Mouse (Mus musculus): ENCODE measurements around the gene Lrrc8b. TPM values are rescaled to one million over a fixed set of nuclear protein-coding genes. Genes with fewer than 3 reads are reported as not detected.

Lrrc8b gene
- total RNA-seq, 2 experiments from 2014 or later: 20.6 to 21.3 TPM

DNA sequence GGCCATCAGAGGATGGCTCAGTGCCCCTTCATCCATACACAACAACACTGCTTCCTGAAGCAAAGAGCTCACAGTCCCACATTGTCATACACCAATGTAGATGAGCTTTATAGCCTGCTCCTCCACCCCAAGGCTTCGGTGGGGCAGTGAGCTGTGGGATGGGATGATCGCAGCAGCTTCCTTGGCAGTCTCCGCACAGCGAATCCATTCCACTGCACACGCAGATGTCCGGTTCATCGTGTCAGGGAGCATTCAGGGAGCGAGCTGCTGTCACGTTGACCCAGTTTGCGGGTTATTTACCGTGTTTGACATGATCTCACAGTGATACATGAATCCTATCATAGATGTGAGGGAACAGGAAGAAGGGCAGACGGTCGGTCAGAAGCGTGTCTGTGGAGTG is 69.3 kb downstream of the Lrrc8b start:
- no peak for DNase-seq

DNA sequence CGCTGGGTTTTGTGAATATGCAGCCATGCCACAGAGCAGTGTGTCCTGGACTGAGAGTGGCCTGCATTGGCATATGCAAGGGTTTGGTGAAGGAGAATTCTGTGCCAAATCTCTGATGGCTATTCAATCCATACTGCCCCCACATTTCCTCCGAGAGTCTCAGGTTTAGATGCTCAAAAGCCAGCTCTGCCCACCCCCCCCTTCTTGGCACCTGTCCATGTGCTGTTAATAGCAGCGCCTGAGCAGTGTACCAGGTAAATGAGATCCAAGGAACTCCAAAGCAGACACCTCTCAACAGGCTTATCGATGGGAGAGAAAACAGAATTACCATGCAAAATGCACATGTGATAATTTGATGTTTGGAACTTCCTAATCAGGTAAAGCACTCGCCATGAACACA is 74.6 kb downstream of the Lrrc8b start:
- DNase-seq: no peak

DNA sequence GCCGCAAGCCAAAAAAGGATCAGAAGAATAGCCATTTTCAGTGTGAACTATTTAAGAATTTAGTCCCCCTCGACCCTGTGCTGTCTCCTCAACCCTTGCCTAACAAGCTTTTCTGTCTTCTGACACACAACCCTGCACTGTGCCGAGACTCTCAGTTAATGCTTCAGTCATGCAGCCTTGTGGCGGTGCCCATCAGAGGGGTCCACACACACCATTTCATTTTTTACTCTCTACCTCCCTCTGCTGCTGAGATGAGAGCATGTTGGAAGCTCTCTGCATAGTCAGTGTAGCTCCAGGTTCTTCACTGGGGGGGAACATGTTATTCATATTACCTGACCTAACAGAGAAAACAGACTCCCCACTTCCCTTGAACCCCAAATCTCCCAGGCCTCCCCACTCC is 75.8 kb downstream of the Lrrc8b start:
- no peak for DNase-seq

DNA sequence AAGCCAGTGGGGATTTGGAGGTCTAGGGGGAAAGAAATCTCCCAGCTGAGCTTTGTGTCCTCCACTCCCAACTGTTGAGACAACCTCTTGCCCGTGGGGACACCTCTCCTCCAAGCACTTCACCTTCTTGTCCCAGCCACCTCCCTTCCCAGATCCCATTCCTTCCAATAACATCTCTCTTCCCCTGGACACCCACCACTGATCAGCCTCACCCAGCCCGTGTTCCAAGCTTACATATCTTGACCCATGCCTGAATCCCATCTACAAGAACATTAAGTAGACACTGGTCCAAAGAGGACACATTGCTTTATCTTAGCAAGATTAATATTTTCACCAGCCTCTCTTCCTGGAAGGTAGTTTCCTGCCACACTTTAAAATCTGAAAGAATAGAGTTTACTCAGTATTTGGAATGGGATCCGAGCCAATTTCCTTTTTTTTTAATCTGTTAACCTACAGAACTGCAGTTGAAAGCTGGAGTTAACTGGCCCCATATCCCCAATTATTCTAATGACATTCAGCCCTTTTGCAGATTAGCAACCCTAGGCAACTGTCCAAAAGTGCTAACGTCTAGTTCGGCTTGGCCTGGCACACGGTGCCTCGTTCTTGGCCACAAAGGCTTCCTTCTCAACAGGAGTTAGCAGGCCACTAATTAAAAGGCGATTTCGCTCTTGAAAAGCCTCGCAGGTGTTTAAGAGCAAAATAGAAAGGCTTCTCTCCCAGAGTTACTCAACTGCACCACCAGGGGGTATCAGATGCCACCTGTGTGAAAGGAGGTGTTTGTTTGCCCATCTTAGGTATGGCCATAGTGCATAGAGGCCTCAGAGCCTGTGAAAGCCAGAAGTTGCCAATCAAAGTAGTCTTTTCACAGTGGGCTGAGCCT is 77.0 kb downstream of the Lrrc8b start:
- DNase-seq: peak; percentile 26

DNA sequence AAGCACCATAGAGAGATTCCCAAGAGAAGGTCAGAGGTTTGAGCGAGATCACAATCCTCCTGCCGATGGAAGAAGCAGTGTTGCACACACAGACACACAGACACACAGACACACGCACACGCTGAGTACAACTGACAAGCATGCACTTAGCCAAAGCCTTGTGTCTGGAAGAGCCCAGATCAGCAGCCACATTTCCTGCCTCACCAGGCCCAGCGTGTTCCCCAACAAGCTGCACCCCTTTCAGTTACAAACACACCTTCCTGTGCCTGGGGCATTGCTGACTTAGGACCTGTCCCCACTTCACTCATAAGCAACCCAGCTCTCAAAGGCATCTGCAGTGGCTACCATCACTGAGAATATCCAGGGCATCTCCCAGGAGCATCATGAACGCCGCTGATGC is 77.8 kb downstream of the Lrrc8b start:
- no peak for DNase-seq

DNA sequence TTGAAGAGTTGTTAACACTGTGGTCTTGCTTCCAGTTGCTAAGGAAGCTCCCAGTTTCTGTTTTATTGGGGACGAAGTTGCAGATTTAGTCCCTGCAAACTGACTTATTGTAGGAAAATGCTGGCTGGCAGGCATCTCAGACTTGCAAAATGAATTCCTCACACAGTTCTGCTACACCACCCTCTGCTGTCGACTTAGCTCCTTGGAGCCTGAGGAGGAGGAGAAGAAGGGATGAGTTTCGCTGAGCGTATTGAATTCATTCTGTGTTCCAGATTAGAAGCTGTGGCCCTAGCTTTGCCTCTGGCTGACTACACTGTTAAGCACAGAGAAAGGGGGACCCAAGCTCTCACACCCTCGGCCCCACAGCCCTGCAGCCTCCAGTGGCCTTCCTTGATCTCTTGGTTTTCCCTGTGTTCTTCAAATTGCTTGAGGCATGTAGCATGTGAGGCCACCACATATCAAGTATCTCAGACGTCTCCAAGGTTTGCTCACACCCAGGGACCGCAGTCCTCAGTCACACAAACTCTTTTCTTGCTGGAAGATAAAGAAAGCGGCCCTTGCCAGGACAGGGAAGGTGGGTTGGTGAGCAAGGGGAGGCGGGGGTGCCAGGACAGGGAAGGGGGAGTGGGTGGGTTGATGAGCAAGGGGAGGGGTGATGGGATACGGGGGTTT is 78.8 kb downstream of the Lrrc8b start:
- DNase-seq: no peak

DNA sequence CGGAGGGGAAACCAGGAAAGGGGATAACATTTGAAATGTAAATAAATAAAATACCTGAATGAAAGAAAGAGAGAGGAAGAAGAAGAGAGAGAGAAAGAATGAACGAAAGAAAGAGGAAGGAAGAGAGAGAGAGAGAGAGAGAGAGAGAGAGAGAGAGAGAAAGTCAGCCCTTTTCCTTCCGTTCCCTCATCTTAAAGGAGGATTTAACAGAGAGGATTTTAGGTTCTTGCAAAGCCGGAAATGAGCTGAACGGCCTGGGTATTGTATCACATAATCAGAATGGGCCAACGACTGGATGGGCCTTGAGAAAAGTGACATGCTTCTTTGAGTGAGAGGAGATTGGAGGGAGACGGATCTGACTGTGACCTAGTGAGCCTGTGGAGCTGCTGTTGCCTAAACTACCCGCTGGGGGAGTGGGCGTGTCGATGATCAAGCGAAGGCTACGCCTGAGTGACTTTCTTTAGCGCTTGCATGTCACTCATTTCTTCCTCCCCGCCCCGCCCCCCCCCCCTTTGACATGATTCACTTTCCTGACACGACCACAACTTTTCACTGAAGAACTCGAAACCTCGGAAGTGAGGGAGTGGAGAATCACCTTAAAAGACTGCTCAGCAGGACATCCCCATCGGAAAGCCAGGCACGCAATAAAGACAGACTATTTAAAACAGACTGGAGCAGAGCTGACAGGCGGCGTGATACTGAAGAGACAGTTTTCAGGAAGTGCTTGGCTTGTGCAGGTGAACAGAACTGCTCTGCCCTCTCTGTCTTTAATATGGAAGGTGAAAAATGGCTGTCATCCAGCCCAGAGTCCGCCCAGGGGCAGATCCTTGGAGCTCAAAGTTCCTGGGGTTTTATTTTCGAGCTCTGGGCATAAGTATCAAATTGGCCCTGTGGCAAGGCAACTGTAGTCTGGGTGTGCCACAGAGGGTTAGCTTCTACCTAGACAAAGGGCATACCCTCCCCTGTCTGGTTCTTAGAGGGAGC is 79.6 kb downstream of the Lrrc8b start:
- DNase-seq: peak; percentile 88

DNA sequence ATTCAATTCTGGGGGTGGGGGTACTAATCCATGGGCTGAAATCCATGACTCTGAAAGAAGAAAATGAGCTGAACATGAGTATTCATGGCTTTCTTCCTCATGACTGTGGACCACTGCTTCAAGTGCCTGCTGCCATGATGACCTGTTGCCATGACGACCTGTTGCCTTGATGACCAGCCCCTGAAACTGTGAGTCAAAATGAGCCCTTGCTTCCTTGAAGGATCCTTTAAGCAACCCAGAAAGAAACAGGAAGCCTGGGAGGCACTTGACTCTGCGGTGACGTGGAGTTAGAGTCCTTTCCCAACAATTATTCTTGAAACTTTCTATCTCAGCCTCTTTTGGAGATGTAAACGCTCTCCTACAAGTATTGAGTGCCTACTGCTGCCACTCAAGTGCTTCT is 80.6 kb downstream of the Lrrc8b start:
- DNase-seq: no peak

DNA sequence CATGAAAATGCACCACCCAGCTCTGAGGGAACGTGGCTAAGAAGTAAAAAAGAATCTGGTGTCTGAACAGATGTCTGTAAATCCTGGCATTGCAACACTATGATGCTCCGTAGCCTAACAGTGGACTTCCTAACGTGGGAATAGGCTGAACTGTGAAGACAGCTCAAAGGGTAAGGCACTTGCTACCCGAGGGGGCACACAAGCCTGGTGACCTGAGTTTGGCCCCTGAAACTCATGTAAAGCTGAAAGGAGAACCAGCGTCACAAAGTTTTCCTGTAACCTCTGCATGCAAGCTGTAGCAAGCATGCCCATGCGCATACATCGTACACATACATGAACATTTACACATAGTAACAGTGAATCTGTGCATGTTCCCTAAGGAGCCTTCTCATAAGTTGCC is 81.0 kb downstream of the Lrrc8b start:
- no peak for DNase-seq

DNA sequence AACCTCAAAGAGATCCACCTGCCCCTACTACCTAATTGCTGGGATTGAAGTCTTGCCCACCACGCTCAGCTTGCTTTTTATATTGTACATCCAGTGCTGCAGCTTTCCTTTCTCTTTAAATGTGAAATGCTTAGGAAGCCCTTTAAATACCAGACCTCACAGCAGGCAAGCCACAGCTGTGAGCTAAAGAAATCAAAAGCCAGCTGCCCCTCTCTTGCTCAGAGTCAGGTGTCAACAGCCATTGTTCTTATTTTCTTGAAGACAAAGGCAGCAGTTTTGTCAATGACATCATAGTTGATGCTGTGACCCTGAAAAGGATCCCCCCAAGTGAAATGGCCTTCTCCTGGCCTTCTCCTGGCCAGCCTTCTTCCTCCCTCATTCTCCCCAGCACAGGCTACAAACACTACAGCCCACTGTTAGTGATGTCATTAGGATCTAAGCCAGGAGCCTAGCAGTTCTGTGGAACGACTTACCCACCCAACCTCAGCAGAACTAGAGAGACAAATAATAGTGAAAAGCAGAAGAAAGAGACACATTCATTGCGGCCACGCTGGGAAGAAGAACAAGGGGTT is 82.9 kb downstream of the Lrrc8b start:
- DNase-seq: no peak

DNA sequence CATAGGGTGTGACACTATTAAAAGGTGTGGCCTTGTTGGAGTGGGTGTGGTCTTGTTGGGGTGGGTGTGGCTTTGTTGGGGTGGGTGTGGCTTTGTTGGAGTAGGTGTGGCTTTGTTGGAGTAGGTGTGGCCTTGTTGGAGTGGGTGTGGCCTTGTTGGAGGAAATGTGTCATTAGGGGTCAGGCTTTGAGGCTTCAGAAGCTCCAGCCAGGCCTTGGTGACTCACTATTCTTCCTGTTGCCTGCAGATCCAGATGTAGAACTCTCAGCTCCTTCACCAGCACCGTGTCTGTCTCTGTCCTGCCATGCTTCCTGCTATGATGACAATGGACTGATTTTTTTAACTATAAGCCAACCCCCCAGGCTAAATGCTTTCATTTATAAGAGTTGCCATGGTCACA is 83.8 kb downstream of the Lrrc8b start:
- peak; percentile 31 for DNase-seq

DNA sequence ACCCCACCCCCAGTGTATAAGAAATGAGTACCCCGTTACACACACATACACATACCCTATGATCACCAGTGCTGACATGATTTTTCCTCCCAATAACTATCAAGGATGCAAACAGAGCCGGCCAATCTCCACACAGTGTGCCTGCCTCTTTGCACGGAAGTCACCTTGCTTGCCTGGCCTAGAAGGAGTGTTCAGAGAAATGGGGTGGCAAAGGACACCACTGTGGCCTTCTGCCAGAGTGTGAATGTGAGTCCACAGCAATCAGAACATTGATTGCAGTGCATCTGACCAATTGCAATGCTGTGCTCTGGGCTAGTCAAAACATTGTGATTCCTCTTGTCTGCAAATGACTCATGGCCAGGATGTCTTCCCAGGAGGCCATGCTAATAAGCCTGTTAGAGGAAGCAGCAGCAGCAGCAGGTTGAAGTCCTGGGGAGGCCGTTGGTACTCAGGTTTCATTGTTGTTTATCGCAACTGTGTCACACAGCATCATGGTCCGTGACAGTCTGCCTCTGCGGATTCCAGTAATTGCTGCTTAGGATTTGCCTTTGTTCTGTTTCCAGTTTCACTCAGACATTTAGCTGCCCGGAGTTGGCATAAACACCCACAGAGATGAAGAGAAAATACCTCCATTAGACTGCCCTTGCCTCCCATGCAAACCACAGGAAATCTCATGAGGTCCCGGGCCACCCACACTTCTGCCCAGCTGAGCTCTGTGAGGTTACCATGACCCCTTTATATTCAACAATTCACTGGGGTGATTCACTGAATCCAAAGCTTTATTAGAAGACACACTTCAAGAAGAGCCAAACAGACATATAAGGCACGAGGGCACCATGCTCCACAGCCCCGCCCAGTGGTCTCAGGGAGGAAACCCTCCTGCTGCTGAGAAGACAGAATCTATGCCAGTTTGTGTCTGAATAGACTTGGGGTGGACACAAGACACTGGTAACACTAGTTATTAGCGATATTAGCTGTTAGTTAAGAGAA is 84.9 kb downstream of the Lrrc8b start:
- DNase-seq: no peak

DNA sequence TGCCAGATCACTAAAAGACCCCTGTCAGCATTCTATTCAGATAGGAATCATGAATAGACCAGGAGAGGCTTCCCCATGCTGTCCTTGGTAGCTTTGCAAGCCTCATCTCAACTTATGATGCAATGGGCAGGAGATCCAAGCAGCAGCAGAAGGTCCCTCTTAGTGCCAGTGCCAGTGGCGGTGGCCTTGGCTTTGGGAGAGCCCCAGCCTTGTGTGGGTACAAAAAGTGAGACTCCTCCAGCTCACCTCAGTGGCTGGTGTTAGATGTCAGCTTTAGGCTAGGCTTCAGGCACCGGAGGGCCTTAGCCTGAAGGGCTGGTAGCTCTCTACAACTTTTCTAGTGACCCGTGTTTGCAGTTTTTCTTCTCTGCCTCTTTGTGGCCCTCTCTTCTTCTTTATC is 85.6 kb downstream of the Lrrc8b start:
- no peak for DNase-seq

DNA sequence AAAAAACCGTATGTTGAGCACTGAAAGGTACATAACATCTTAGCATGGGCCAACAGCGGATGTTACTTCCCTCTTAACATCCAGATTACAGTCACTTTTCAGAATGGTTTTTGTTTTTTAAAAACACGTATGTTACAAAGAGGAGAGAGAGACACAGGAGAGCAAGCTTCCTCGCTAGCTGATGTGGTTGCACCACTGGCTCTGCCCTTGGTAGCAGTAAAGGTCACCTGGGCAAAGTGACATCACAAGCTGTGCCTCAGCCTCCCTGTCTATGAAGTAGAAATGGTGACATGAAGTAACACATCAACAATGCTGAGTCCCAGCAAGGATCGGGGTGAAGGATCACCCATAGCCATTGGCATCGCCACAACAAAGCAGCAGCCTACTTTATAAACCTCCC is 93.2 kb downstream of the Lrrc8b start:
- DNase-seq: no peak

DNA sequence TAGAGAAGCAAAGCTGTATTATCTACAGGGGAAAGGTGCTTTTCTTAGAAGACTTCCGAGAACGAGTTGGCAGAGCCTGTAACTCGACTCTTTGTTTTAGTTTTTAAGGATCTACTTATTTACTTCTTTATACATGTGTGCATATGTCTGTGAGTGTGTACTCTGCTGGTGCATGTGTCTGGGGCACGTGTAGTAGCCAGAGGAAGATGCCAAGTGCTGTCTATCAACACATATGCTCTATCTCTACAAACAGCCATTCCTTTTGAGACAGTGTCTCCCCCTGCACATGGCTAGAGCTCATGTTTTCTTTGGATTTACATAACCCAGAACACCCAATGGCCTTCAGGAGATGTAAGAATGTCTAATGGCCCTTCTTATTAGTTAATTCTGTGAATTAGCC is 96.7 kb downstream of the Lrrc8b start:
- DNase-seq: no peak

DNA sequence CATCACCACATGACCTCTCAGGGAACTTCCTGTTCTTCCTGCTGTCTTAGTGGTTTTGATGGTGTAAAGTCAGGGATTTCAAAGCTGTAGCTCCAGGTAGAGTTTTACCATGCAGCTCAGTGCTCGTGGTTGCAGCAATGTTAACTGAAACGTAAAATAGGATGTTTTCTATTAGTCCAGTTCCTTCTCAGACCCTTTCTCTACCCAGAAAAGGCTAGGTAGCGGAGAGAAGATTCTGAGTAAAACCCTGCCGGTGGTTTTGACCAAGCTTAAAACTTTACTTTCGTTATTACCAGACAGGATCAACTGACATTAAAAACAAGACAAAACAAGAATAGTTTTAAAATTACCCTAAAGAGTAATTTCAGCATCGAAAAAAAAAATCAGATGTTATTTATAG is 100.0 kb downstream of the Lrrc8b start:
- no peak for DNase-seq

DNA sequence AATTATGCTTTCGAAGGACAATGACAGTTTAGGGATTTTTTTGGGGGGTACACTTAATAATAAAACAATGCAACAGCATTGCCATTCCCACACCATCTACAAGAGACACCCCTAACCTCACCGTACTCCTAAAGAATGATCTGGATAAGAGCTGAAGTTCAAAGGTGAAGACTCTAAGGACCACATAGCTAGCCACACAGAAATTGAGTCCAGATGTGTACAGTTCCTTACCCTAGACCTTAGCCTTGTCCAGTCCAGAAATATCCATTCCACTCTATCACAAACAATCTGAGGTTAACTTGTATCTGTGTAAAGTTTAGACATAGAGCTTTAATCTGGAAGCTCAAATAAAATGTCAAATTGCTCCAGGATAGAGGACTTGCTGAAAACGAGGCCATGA is 100.7 kb downstream of the Lrrc8b start:
- no peak for DNase-seq

DNA sequence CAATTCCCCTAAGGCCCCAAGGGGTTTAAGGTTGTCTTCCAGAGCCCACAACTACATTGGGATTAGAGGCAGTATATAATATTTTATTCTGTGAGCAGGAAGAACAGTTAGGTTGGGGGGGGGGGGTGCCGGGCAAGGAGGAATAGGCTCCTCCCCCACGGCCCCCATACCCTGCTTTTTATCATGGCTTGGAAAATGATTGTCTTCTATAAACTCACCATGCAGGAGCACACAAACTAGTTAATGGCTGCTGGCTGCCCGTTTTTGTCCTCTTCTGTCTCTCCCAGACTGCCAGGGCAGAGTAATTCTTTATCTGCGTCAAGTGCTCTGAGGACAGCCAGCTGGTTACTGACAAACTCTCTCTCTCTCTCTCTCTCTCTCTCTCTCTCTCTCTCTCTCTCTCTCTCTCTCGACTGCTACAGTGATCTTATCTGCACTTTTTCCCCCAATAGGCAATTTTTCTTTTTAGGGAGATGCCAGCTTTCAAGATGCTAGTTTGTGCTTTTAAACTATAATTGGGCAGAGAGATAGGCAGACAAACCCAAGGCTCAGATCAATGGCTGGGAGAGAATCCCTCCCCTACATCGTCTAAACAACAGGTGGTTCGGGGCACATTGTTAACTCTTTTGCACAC is 102.5 kb downstream of the Lrrc8b start:
- DNase-seq: peak; percentile 30

DNA sequence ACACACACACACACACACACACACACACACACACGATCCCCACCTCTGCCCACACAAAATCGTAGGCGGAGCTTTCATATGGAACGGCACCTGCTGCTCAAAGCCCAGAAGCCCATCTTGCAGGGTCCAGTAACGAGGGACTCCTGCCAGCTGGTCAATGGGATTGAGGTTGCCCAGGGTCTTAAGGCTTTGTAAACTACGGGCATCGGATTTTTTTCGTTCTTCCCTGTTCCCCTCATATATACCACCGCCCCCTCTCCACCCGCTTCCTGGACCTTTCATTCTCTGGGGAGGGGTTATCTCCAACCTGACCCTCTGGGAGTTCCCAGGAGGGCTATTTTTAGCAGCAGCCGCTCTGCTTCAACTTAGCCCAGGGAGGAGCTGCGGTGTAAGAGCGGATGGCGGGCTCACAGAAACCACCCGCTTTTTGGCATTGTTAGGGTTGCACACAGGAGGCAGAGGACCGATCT is 103.1 kb downstream of the Lrrc8b start:
- DNase-seq: no peak
